ENCODE assay signal across 20 mouse cellular contexts in the genomic region with DNA sequence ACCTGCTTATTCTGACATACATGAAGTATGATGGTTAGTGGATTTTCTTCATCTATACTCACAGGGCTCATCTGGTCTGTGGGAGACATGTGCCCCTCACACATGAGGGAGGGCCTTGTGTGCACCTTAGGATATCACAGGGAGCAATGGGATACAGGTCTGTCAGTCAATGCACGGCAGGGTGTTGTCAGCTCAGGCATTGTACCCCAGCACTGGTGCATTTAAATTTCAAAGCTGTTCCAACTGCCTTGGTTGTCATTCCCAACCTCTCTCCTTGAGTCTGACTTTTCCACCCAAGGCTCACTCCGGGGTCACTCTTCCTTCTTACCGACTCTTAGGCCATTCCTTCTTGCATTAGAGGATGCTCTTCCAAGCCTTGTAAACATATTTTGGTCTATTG.
A peak's percentile ranks its signal among the peaks of the same experiment; 100 is the strongest.
DNase-seq lines count a peak whose midpoint lies in the region; ATAC-seq lines count a peak whose summit lies in the region.
"Had no signal": no experiment of that assay in that cellular context is flagged by ENCODE, and none has a peak within 500 bp of the region (broad histone marks: within the 10 kb centered on the region; RNA-seq: fewer than 3 reads in every experiment).

No protein-coding gene starts in this region.

- DNase-seq in hindbrain, embryonic 10.5 days (ENCODE audit: low spot score) = no peak
- no peak for DNase-seq in hindbrain, embryonic 14.5 days (ENCODE audit: low spot score)
- DNase-seq in ES-CJ7 (ENCODE audit: low read depth, low spot score) = peak; percentile 85
- peak; percentile 42 for DNase-seq in R1 (ENCODE audit: low read depth, low spot score)
- DNase-seq in cerebellum, adult 8-10 months = no peak
- no peak for DNase-seq in Muller cell, postnatal 12 days (ENCODE audit: inconsistent ontology term)
- no peak for DNase-seq in neural tube, embryonic 10.5 days (ENCODE audit: extremely low spot score, low spot score)
- DNase-seq: adrenal gland, adult 2 months; adrenal gland, postnatal 10 days; adrenal gland, postnatal 25 days; cerebellum, adult 11 months; cerebellum, adult 18-20 months; cerebellum, adult 9-10 months; cerebellum, postnatal 25 days; forebrain, postnatal 0 days had no signal

- peak overlapping the region; percentile 71 for H3K27ac ChIP-seq in hindbrain, embryonic 10.5 days
- no peak overlapping the region for H3K27ac ChIP-seq in hindbrain, embryonic 14.5 days
- H3K27ac ChIP-seq: embryonic facial prominence, embryonic 10.5 days; embryonic facial prominence, embryonic 12.5 days; forebrain, embryonic 13.5 days; forebrain, embryonic 15.5 days had no signal

- WGBS in hindbrain, embryonic 10.5 days = 27% methylated on average over 3 of the region's 3 CpGs
- 15% methylated on average over 3 of the region's 3 CpGs for WGBS in hindbrain, embryonic 14.5 days

- H3K4me3 ChIP-seq in hindbrain, embryonic 10.5 days = no peak overlapping the region
- H3K4me3 ChIP-seq in hindbrain, embryonic 14.5 days (replicated peaks; ENCODE audit: low read length) = no peak overlapping the region
- H3K4me3 ChIP-seq: embryonic facial prominence, embryonic 10.5 days; embryonic facial prominence, embryonic 12.5 days; forebrain, embryonic 13.5 days; forebrain, embryonic 15.5 days had no signal

- H3K27me3 ChIP-seq in hindbrain, embryonic 10.5 days (ENCODE audit: insufficient read depth, poor library complexity, severe bottlenecking) = peaks cover 42% of the 10 kb centered on the region
- peaks cover 10% of the 10 kb centered on the region; the same call in 1 of the 2 replicates for H3K27me3 ChIP-seq in hindbrain, embryonic 14.5 days (ENCODE audit: control insufficient read depth, insufficient read depth, low read length)
- H3K27me3 ChIP-seq: embryonic facial prominence, embryonic 12.5 days; forebrain, embryonic 15.5 days had no signal

- H3K4me1 ChIP-seq in hindbrain, embryonic 10.5 days (replicated peaks) = peaks cover 77% of the 10 kb centered on the region
- H3K4me1 ChIP-seq in hindbrain, embryonic 14.5 days (replicated peaks; ENCODE audit: control insufficient read depth, insufficient read depth, low read length) = peaks cover 10% of the 10 kb centered on the region

- H3K9ac ChIP-seq in hindbrain, embryonic 14.5 days = no peak overlapping the region
- H3K9ac ChIP-seq: embryonic facial prominence, embryonic 12.5 days; forebrain, embryonic 13.5 days; forebrain, embryonic 15.5 days; forebrain, postnatal 0 days had no signal

- no peak overlapping the region for H3K4me2 ChIP-seq in hindbrain, embryonic 14.5 days (replicated peaks)
- H3K4me2 ChIP-seq: embryonic facial prominence, embryonic 12.5 days; forebrain, embryonic 13.5 days; forebrain, embryonic 15.5 days had no signal

- peaks cover 7% of the 10 kb centered on the region; the same call in 1 of the 2 replicates for H3K9me3 ChIP-seq in hindbrain, embryonic 10.5 days
- no peaks in the 10 kb centered on the region for H3K9me3 ChIP-seq in hindbrain, embryonic 14.5 days (ENCODE audit: control insufficient read depth, low read length)
- H3K9me3 ChIP-seq: embryonic facial prominence, embryonic 10.5 days; embryonic facial prominence, embryonic 12.5 days; forebrain, embryonic 13.5 days; forebrain, embryonic 15.5 days; G1E had no signal

- no peaks in the 10 kb centered on the region for H3K36me3 ChIP-seq in hindbrain, embryonic 10.5 days
- H3K36me3 ChIP-seq in hindbrain, embryonic 14.5 days (replicated peaks; ENCODE audit: control insufficient read depth, insufficient read depth) = no peaks in the 10 kb centered on the region
- H3K36me3 ChIP-seq: embryonic facial prominence, embryonic 10.5 days; embryonic facial prominence, embryonic 12.5 days; forebrain, embryonic 15.5 days; G1E had no signal

- ATAC-seq in hindbrain, embryonic 14.5 days (ENCODE audit: low FRiP score) = no peak
- ATAC-seq: forebrain, embryonic 13.5 days; forebrain, embryonic 15.5 days; forebrain, postnatal 0 days had no signal

Comparison
In these comparisons a context has a peak if more than half of its experiments do, and no peak if none do; other contexts are left out.
1. DNase-seq: peak in ES-CJ7 (single experiment) and R1 (single experiment); none in hindbrain, embryonic 10.5 days (single experiment), hindbrain, embryonic 14.5 days (single experiment), cerebellum, adult 8-10 months (single experiment), Muller cell, postnatal 12 days (single experiment) and neural tube, embryonic 10.5 days (single experiment).